Mouse (Mus musculus) monocyte, adult 5-6 weeks (primary cell): Measurements from ENCODE around the gene Ndufa6. TPM values are rescaled to one million over a fixed set of nuclear protein-coding genes. Genes with fewer than 3 reads are reported as not detected.

Experiments
- ATAC-seq: fragments of 153-309, 156-312 bp; replicated peaks from 2 replicates; pipeline ENCODE4 v1.8.0; 2017; ENCODE audit warnings: mild to moderate bottlenecking; ENCODE audit not compliant: low TSS enrichment, insufficient number of reproducible peaks, severe bottlenecking, poor library complexity, low FRiP score
- total RNA-seq: library from RNA; stranded (forward); fragments of 200-1000, 200-491, 200-594 nt; gene quantifications from 3 replicates; pipeline ENCODE4 v1.2.3, GENCODE M21; 2017

The Ndufa6 gene
- total RNA-seq, 1 experiment from 2014 or later, result 256 TPM

DNA sequence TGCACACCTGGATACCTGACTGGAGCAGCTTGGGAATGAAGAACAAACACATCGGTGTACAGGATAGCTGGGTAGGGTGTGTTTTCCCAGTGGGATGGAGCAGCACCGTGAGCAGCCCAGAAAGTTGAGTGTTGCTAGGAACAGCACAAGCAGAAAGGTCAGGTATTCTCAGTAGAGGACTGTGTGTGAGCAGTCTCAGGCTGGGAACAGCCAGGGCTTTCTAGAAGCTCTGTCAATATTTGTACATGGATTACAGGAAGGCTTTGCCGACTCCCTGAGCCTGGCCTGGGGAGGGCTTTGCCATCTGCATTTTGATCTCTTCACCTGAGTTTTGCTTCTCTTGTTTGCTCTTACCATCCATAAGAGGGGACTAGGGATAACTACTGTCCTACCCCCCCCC lies 47.0 kb downstream of the Ndufa6 start:
- ATAC-seq, result no peak

Other genes starting within 250 kb of the Ndufa6 start
- 28.6 to 54.3 TPM (median 43.2 TPM) in 3 replicates for gene Ccdc134, start 226.4 kb downstream of the Ndufa6 start, total RNA-seq
- 43.2 to 64.7 TPM (median 49.7 TPM) in 3 replicates for gene Srebf2, start 207.1 kb downstream of the Ndufa6 start, total RNA-seq
- not detected in 3 replicates for gene Shisa8, start 141.5 kb downstream of the Ndufa6 start, total RNA-seq
- gene Tnfrsf13c, start 130.0 kb downstream of the Ndufa6 start, total RNA-seq, result 13.6 to 19.3 TPM (median 17.9 TPM) in 3 replicates
- gene Cenpm, start 109.6 kb downstream of the Ndufa6 start, total RNA-seq, result not detected in 3 replicates
- gene 1500009C09Rik, start 101.9 kb downstream of the Ndufa6 start, total RNA-seq, result not detected in 3 replicates
- 0.48 TPM in 1 of 3 replicates, not detected in the others for gene Sept3, start 79.4 kb downstream of the Ndufa6 start, total RNA-seq
- gene Wbp2nl, start 55.4 kb downstream of the Ndufa6 start, total RNA-seq, result not detected in 3 replicates
- 155 to 216 TPM (median 169 TPM) in 3 replicates for gene Naga, start 15.4 kb downstream of the Ndufa6 start, total RNA-seq
- 6.1 to 11.4 TPM (median 7.8 TPM) in 3 replicates for gene Pheta2, start 15.4 kb downstream of the Ndufa6 start, total RNA-seq
- 57.5 to 129 TPM (median 113 TPM) in 3 replicates for gene Smdt1, start 15.4 kb downstream of the Ndufa6 start, total RNA-seq
- gene Cyp2d22, start 25.9 kb upstream of the Ndufa6 start, total RNA-seq, result 0.57 to 2.1 TPM in 2 of 3 replicates, not detected in the other
- not detected in 3 replicates for gene Cyp2d11, start 39.7 kb upstream of the Ndufa6 start, total RNA-seq
- gene Cyp2d10, start 52.9 kb upstream of the Ndufa6 start, total RNA-seq, result not detected in 3 replicates
- gene Cyp2d9, start 79.1 kb upstream of the Ndufa6 start, total RNA-seq, result not detected in 3 replicates
- not detected in 3 replicates for gene Cyp2d12, start 200.8 kb upstream of the Ndufa6 start, total RNA-seq